Mouse (Mus musculus) kidney, embryonic 15.5 days (tissue): ENCODE results near the gene Olfr24. TPM values are rescaled to one million over a fixed set of nuclear protein-coding genes. Genes with fewer than 3 reads are reported as not detected.

Experiments
- polyA plus RNA-seq: library from polyadenylated mRNA; unstranded; fragments of >200 nt; fragmentation: Nextera tagmentation; extraction: Ambion mirVana; gene quantifications from 2 replicates; pipeline ENCODE4 v1.2.1, GENCODE M21; 2015

Gene Olfr24
- polyA plus RNA-seq, 1 experiment from 2014 or later: not detected

Other genes with a start within 250 kb of the Olfr24 start
- 0.13 and 0.19 TPM in 2 replicates for gene Muc16, start 89.5 kb downstream of the Olfr24 start, polyA plus RNA-seq
- gene Olfr828, start 55.5 kb upstream of the Olfr24 start, polyA plus RNA-seq: not detected in 2 replicates
- gene Olfr829, start 90.9 kb upstream of the Olfr24 start, polyA plus RNA-seq: 0.16 TPM in 1 of 2 replicates, not detected in the other
- 0.05 TPM in 1 of 2 replicates, not detected in the other for gene Olfr830, start 110.7 kb upstream of the Olfr24 start, polyA plus RNA-seq
- gene Olfr832, start 173.1 kb upstream of the Olfr24 start, polyA plus RNA-seq: not detected in 2 replicates
- gene Olfr834, start 224.0 kb upstream of the Olfr24 start, polyA plus RNA-seq: not detected in 2 replicates